Mouse (Mus musculus) inflammation-experienced regulatory T-cells (primary cell): ENCODE results near the gene Peak1. TPM values are rescaled to one million over a fixed set of nuclear protein-coding genes. Genes with fewer than 3 reads are reported as not detected.

ENCODE experiments used
- polyA plus RNA-seq, 2 experiments: library from polyadenylated mRNA; unstranded; fragments of 100-300 nt; shearing (Covaris generic); gene quantifications; one replicate each; pipeline ENCODE4 v1.2.1; 2017

Gene Peak1
- polyA plus RNA-seq, result 10 to 100 TPM; 23.4 to 33.8 TPM

GRCm38 (mm10) chr9:56417948-56418737 is at the start of gene Peak1, which contains the start of gene Hmg20a:
TSS of gene Peak1 (minus strand) at chr9:56418067.
TSS of gene Hmg20a (plus strand) at chr9:56418609.

DNA sequence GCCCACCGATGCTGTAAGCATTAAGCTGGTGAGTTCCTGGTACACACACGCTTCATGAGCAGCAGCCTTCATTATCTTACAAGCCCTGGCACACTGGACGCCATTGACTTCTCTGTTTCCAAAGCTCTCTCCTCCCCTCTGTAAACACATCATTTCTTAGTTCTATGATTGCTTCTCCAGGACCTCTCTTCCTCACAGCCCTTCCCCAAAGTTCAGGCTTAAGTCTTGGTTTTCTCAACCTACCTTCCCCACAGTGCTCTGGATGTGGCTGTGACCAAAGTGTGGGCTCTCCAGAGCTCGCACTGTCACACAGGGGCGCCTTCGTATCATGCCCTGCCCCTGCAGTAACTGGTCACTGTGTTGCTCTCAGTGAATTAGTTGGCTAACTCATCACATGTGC is 252.5 kb downstream of the Peak1 start, which contains the start of gene Tspan3:
Gene Tspan3, minus strand, starts transcription at position 101 of the 400 bp plus-strand sequence.

Other genes with a start within 250 kb of the Peak1 start
- gene Hmg20a, start 542 bp upstream of the Peak1 start, polyA plus RNA-seq, result 10 to 100 TPM; 56.9 to 60.3 TPM